Mouse (Mus musculus) adrenal gland, postnatal 0 days (tissue): ENCODE results near the gene Lrrc41. TPM values are rescaled to one million over a fixed set of nuclear protein-coding genes. Genes with fewer than 3 reads are reported as not detected.

Experiments
- polyA plus RNA-seq: library from polyadenylated mRNA; unstranded; fragments of >200 nt; fragmentation: Nextera tagmentation; extraction: Ambion mirVana; gene quantifications from 2 replicates; pipeline ENCODE4 v1.2.1, GENCODE M21; 2015

Gene Lrrc41
- 44.3 and 55.9 TPM in 2 replicates for polyA plus RNA-seq

GRCm38 (mm10) chr4:116074861-116075620 is at the start of gene Lrrc41, which contains the start of gene Uqcrh:
Gene Lrrc41, plus strand, starts transcription at chr4:116075269.
Gene Uqcrh, minus strand, starts transcription at chr4:116075071.

GRCm38 (mm10) chr4:116053399-116053961 is 21.6 kb upstream of the Lrrc41 start, which contains the start of gene Nsun4:
Gene Nsun4, minus strand, starts transcription at chr4:116053876.

GRCm38 (mm10) chr4:116123602-116124519 is 48.8 kb downstream of the Lrrc41 start, which contains the start of the genes Rad54l and Pomgnt1:
Gene Rad54l, minus strand, starts transcription at chr4:116123690.
Gene Pomgnt1, plus strand, starts transcription at chr4:116123840.

Other genes starting within 250 kb of the Lrrc41 start
- gene Mob3c, start 247.2 kb upstream of the Lrrc41 start, polyA plus RNA-seq, result 8.8 and 16.6 TPM in 2 replicates
- gene Mknk1, start 236.1 kb upstream of the Lrrc41 start, polyA plus RNA-seq, result 24.8 and 37.4 TPM in 2 replicates
- gene Kncn, start 190.9 kb upstream of the Lrrc41 start, polyA plus RNA-seq, result not detected in 2 replicates
- gene 6430628N08Rik, start 184.6 kb upstream of the Lrrc41 start, polyA plus RNA-seq, result not detected in 2 replicates
- gene Dmbx1, start 135.3 kb upstream of the Lrrc41 start, polyA plus RNA-seq, result 0.05 TPM in 1 of 2 replicates, not detected in the other
- 4.6 and 5.6 TPM in 2 replicates for gene Faah, start 57.3 kb upstream of the Lrrc41 start, polyA plus RNA-seq
- 11.8 and 22.1 TPM in 2 replicates for gene Nsun4, start 21.4 kb upstream of the Lrrc41 start, polyA plus RNA-seq
- 696 and 1,011 TPM in 2 replicates for gene Uqcrh, start 198 bp upstream of the Lrrc41 start, polyA plus RNA-seq
- gene Rad54l, start 48.4 kb downstream of the Lrrc41 start, polyA plus RNA-seq, result 4.6 and 9.3 TPM in 2 replicates
- 36.6 and 41.9 TPM in 2 replicates for gene Pomgnt1, start 48.6 kb downstream of the Lrrc41 start, polyA plus RNA-seq
- 0.43 and 0.98 TPM in 2 replicates for gene Lurap1, start 76.1 kb downstream of the Lrrc41 start, polyA plus RNA-seq
- 0.40 and 0.54 TPM in 2 replicates for gene Tspan1, start 92.3 kb downstream of the Lrrc41 start, polyA plus RNA-seq
- gene 1700042G07Rik, start 98.1 kb downstream of the Lrrc41 start, polyA plus RNA-seq, result not detected in 2 replicates
- gene Gm49337, start 98.1 kb downstream of the Lrrc41 start, polyA plus RNA-seq, result 0.10 TPM in 1 of 2 replicates, not detected in the other
- 4.6 and 5.3 TPM in 2 replicates for gene Pik3r3, start 146.3 kb downstream of the Lrrc41 start, polyA plus RNA-seq